Mouse (Mus musculus): ENCODE measurements at regions not wholly inside any gene's neighbourhood (a gene's known extent, or its start where the extent isn't known, plus 50 kb on each side); places are given as distances from the start of the nearest gene placed in this dataset.
"Not testable (repeated sequence)": the region's sequence is repeated elsewhere in the genome, so short reads cannot be mapped to it uniquely, and the experiment has no call there.

DNA sequence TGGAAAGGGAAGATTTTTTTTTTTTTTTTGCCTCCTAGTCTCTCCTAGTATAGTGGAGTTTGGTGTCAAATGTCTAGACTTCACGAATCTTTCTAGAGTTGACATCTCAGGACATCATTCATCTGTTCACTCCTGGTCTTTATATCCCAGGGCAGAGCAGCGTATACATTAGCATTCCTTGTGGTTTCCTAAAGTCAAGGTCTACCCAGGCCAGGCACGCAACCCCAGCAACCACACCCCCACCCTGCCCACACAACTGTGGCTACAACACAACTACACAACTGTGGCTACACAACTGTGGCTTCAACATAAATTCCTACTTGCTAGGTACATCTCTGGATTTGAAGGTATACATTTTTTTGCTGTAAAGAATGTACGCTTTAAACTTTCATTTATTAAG, 122.2 kb downstream of the Ppp1r3a start:
- DNase-seq (ENCODE audit: low spot score in 2 of 2) = no peak

DNA sequence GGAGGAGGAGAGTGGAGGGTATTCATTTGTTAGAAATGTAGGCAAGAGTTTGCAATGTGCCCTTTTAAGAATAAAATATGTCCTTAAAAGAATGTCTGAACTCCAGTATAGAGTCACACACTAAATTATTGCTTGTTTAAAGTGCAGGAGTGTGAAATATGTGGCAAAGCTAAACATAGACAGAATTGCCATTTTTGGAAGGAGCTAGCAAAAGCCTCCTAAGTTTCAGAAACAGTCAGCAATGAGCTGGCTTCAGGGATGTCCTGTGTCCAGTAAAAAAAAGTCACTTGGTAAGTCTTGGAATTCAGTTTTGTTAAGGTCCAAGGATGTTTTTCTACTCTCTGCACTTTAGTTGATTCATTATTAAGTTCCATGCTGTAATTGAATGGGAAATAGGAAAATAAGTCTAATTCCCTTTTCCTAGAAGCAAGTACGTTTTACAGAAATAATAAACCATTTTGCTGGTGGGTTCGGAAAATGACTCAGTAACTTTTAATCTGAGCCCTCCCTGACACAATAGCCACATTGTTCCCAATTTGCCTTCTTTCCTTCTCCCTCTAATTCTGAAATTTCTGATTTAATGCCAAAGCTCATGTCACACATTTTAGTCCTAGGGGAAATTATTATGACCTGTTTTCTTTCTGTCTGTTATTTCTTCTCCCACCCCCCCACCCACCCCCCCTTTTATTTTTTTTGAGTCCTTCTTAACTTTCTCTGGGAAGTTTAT, 123.2 kb downstream of the Ppp1r3a start:
- no peak for DNase-seq (ENCODE audit: low spot score in 2 of 2)

DNA sequence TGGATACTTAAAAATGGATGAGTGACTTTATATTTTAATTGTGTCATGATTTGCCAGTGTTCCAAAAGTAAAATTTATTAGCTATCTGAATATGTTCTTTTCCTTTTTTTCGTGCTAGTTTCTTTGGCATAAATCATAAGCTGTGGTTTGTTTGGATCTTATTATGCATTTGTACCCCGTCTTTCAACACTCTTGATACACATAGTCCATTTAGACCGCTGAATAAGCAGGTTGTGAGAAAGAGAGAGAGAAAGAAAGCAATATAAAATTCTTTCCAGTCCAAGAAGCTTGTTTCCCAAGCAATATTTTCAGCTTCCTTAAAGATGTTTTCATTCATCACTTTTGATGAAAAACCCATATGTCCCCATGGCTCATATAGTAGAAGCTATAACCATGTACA, 138.4 kb downstream of the Ppp1r3a start:
- DNase-seq (ENCODE audit: low spot score in 2 of 2) = no peak

DNA sequence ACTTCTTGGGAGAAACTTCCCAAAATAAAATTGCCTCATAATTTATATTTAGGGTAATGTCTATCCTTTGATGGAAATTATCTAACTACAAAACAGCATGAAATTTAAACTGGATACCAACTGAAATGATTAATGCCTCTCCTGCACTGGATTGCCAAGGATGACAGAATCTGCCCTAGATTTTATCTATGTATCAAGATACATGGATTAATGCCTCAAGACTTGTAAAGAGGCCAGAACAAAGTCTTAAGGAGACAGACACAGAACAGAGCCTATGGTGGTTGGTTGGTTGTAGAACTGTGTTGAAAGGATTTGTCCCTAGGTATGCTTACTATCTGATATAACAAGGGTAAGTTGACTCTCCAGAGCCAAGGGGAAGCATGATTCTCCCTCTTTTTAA, 147.0 kb downstream of the Ppp1r3a start:
- no peak for DNase-seq (ENCODE audit: low spot score in 2 of 2)

DNA sequence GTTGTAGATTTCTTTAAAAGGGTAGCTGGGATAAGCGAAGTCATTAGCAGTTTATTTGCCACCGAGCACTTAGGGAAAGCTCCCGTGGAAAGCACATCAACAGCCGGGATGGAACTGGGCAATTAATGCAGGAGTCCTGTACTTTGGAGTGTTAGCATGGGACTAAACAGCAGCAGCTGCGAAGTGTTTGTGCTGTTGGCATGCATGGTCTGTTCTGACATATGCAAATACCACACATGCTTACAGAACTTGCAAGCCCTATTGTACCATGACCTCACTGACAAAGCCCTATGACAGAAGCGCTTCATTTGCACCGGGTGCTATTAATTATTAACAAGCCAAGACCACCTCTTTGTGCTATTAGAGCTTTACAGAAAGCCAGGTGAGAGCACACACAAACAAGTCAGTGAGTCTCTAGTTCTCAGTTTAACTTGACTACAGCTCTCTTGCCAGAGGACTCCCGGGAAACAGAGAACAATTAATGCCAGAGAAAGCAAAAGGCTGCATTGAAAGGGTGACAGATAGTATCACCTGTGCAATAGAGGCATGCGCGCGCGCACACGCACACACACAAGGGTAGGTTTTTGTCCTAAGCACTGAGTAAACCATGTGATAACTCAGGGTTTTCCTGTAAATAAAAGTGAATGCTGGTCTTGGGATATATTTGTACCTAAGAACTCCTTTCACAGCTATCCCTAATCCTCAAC, 154.4 kb downstream of the Ppp1r3a start:
- DNase-seq (ENCODE audit: low spot score in 2 of 2) = no peak

DNA sequence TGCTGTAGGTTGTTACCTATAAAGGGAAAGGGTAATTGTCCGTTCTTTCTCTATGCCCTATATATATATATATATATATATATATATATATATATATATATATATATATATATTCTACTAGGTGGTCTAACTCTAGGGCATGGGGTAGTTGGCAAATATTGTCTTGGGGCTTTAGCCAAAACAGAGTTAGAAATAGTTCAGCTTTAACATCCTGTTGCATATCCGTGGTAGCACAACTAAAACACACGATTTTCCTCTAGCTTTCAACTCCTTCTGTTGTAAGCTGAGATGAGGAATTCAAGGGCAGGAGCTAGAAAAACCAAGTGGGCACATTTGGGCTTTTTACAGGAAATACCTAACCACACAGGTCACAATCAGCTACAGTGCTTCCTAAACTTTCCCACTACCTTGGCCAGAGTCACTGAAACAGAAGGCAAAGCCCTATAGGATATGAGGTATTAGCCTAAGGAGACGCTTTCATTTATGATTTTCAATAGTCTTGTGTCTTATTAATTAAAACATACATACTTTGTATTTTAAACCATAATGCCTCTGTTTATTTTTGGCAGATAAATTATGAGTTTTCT, 158.1 kb downstream of the Ppp1r3a start:
- no peak for DNase-seq (ENCODE audit: low spot score in 2 of 2)

DNA sequence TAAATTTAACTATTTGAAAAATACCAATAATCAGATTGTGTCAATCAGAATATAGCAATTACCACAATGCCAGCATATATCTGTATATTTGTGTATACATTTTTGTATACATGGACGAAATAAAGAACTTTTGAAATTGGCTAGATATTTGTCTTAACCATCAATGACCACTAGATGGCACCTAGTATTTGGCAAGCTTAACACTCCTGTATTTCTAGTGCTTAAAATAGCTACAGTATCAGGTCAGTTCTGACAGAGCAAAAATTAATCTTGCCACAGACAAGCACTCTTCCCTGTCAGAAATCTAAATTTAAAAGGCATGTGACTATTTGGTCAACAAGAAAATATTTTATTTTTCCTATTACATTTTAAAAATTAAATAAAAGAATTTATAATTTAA, 169.2 kb downstream of the Ppp1r3a start:
- DNase-seq (ENCODE audit: low spot score in 2 of 2) = no peak

DNA sequence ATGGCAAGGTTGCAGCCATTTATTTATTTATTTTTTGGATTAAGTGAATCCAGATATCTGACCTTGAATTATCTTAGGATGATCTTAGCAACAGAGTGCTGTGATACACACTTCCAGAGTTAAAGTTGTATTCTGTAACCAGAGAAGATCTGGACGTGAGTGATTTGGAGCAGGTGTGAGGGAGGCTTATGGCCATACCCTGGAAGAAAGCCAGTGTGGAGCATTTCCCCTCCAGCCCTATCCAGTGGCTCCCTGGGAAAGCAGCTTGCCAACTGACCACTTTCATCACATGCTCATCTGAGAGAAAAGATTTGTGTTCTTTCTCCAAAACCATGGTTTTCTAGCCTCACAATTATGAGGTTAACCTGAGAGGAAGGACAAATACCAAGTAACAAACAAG, 171.2 kb downstream of the Ppp1r3a start:
- DNase-seq (ENCODE audit: low spot score in 2 of 2) = no peak

DNA sequence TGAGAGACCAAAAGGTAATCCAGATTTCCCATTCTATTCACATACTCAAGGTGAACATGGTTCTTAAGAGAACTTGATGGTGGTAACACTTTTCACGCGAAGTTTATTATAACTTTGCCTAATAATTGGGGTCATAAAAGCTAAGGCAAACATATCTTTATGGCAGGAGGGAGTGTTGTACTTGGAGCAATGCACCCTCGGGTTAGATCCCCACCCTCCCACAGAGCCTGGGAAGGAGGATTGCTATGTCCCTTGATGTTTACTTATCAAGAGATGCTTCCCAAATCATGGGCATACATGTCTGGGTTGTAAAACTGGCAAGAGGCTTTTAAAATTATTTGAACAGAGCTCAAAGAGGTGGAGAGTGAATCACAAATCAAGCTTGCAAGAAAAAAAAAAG, 180.5 kb downstream of the Ppp1r3a start:
- DNase-seq (ENCODE audit: low spot score in 2 of 2) = no peak

DNA sequence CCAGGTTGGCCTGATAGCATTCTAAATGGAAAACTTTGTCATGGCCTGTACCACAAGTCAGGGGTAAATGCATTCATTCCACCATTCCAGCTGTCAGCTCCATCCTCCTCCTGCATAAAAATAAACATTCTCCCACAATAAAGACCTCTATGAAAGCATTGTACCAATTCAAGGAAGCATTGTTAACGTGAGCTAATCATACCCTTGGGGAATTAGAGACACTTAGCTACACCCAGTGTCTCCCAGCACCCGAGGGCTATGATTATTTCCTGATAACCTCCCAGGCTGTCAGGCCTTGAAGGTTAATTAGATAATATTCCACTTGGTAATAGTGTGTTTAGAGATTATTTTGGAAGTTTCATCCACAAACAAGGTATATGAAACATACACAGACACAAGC, 182.1 kb downstream of the Ppp1r3a start:
- no peak for DNase-seq (ENCODE audit: low spot score in 2 of 2)

DNA sequence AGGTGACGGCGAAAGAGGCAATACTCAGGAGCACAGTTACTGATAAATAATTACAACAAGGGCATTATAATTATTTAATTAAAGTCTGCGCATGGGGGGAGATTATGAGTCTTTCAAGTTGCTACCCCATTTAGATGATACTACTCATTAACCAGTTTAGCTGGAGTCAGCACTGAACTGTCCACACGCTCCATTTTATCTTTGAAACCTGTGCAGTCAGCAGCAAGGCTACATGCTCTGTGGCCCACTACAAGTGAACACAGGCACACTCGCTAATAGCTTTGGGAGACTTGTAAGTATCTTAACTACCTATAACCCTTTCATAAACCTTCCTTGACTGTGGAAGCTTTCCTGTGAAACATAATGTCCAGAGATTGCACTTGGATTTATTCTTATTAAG, 214.7 kb downstream of the Ppp1r3a start:
- no peak for DNase-seq (ENCODE audit: low spot score in 2 of 2)

DNA sequence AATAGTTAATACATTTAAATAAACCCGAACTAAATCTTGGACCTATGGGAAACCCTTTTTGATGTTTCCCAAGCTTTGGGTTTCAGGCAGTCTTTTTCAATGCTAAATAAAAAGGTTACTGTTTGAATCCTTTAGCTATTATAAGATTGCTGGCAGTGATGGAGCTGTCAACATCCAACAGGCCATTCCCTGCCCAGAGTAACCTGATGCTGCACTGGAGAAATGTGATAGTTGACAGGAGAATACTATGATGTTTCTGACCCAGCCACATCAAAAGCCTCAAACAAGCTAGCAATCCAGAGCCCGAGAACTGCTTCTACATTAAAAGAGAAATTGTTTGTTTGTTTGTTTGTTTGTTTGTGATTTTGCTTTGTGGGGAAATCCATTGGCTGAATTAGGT, 226.0 kb downstream of the Ppp1r3a start:
- DNase-seq (ENCODE audit: low spot score in 2 of 2) = no peak

DNA sequence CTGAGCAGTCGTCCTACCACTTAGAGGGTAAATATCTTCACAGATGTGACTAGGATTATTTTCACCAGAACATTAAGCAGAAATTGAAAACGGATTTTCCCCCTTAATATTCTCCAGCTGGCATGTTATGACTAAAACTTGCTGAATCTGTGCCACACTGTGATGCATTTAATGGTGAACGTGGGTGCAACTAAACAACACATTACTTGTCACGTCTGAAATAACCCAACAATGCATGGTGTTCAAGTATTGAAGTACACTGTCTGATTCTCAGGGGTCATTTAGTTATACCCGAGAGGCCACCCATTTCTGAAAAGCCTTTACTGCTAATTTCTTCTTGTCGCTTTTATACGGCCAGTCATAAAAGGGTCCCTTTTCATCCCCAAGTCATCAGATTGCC, 226.5 kb downstream of the Ppp1r3a start:
- no peak for DNase-seq (ENCODE audit: low spot score in 2 of 2)

DNA sequence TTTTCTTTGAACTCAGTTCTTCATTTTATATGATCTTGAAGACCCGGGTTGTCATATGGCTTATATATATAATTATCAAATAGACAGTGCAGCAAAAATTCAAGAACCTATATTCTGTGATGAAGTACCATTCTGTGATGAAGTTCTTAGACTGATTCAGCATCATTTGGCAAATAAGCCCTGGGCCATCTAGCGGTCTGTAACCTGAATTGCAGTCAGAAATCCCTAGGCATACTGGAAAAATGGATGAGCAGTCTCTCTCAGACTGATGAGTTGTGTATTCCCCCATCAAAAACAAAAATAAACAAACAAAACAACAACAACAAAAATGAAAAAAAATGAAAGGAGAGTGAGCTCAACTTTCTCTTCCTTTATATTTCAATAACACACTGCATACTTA, 232.3 kb downstream of the Ppp1r3a start:
- no peak for DNase-seq (ENCODE audit: low spot score in 2 of 2)

DNA sequence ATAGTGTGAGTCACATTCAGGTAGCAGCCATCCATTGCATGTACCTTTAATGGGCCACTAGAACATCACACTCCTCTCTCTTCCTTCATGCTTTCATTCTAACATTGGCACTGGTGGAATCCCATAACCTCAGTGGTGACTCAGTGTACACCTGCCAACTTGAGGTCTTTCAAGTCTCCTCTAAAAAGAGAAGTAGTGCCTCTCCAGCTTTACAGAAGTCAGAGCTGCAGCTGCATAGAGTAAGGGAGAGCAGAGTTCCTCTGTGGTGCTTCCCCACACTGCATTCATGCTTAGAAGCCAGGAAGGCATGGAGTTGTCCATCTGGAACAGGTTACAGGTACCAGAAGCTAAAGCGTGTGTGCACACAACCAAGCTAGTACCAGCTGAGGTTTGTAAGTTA, 233.8 kb downstream of the Ppp1r3a start:
- no peak for DNase-seq (ENCODE audit: low spot score in 2 of 2)

DNA sequence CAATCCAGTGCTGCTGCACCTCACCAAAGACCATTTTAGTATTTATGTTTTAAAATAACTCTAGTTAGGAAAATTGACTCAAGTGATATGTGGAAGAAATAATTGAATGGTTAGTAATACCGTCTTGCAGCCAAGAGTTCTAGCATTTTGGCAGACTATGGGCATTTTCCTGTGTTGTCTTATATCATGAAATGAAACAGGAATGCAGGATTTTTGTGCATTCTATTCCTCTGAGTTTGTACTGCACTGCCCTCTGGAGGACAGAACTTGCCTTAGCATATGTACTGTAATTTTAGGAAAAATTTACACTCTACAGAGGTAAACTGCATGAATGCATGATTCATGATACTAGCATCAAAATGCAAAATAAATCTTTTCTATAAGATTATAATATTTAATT, 250.9 kb downstream of the Ppp1r3a start:
- peak in 1 of 2 experiments; percentile 16 for DNase-seq (ENCODE audit: low spot score in 2 of 2)

DNA sequence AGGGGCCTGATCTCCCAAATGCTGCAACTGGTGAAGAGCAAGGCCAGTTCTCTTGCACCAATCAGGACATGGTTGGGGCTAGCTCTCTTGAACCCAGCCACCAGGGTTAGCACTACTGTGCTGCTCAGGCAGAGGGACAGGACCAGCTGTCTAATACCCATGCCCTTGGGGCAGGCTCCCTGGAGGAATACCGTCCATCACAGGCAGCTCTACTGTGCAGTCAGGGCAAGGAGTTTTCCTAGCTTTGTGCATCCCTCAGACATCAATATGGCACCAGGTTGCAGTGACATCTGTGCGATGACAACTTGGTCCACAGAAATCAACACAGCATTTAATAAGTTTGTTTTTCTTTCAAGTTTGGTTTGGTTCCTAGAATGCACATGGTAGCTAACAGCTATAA, 254.4 kb downstream of the Ppp1r3a start:
- DNase-seq (ENCODE audit: low spot score in 2 of 2) = no peak

DNA sequence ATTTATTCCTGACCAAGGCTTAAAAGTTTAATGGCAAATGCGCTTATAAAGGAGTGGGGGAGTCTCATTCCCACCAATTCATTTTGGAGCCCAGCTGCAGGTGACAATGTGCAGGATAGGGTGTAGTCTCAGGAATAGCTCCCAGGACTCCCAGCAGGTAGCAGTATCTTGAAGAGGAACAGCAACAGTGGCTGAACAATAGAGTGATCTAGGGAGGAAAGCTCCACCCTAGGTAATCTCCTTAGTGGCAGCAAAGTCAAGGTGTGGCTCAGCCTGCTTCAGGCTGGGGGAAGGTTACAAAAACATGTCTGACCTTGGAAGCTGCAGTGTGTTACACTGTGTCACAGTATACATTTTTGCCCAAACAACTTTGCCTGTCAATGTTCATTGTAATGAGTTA, 255.2 kb downstream of the Ppp1r3a start:
- not testable (repeated sequence) for DNase-seq (ENCODE audit: low spot score in 2 of 2)

DNA sequence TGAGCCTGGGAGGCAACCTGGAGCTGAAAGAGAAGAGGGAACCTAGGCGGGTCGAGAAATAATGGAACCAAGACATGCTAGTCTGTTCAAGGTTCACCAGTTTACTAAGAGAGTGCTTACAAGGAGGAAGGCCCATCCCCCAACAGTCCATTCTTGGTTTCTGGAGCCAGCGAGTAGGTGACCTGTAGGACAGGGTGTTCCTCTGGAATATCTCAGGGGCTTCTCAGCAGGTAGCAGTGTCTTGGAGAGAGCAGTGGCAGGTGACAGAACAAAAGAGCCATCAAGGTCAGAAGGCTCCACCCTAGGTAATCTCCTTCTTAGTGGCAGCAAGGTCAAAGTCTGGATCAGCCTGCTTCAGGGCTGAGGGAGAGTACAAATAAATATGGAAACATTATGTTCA, 268.4 kb downstream of the Ppp1r3a start:
- not testable (repeated sequence) for DNase-seq (ENCODE audit: low spot score in 2 of 2)

DNA sequence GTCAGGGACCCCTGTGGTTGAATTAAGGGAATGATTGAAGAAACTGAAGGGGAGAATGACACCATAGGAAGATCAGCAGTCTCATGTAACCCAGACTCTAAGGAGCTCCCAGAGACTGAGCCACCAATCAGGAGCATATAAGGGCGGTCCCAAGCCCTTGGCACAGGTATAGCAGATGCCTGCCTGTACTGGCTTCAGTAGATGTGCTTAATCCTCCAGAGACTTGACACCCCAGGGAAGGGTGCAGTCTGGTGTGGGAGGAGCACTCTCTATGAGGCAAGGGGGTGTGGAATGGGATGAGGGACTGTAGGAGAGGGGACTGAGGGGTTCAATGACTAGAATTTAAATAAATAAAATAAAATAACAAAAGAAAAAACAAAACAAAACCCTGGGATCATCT, 298.7 kb downstream of the Ppp1r3a start:
- no peak for DNase-seq (ENCODE audit: low spot score in 2 of 2)

DNA sequence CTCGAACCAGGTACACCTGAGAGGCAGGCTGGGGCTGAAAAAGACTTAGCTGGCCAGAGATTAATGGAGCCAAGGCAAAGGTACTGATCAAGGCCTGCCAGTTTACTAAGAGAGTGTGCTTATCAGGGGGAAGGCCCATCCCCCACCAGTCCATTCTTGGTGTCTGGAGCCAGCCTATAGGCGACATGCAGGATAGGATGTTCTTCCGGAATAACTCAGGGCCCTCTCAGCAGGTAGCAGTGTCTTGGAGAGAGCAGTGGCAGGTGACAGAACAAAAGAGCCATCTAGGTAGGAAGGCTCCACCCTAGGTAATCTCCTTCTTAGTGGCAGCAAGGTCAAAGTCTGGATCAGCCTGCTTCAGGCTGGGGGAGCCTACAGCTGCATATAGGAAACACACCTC, 301.8 kb downstream of the Ppp1r3a start:
- not testable (repeated sequence) for DNase-seq (ENCODE audit: low spot score in 2 of 2)

DNA sequence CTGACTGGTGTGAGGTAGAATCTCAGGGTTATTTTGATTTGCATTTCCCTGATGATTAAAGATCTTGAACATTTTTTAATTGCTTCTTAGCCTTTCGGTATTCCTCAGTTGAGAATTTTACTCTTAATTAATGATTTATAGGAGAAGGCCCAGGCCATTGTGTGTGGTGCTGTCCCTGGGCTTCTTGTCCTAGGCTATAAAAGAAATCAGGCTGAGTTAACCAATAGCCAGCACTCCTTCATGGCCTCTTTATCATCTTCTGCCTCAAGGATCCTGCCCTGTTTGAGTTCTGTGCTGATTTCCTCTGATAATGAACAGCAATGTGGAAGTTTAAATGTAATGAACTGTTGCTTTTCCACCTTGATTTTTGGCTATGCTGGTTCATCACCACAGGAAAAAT, 323.3 kb downstream of the Ppp1r3a start:
- no peak for DNase-seq (ENCODE audit: low spot score in 2 of 2)

DNA sequence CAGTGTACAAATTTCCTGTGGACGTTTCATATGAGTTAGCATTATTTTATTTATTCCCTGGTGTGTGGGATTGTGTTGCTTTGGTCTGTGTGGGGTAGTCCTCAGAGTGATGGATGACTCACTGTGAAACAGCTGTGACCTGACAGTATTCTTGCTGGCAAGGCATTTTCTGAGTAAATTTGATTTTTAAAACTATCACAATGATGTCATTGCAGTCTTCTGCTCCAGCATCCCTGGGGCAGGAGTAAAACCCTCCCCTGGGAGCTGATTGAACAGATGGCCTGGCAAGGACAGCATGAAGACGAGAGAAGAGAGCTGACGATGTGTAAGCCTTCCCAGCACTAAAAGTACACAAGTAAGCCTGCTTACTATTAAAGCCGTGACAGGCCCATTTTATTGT, 345.3 kb downstream of the Ppp1r3a start:
- peak in 1 of 2 experiments; percentile 71 for DNase-seq (ENCODE audit: low spot score in 2 of 2)

All from left cerebral cortex, adult 8-10 months (tissue).